Mouse (Mus musculus): ENCODE results near the gene Ppp1r1a.

- TF ChIP-seq EP300 (IDR thresholded peaks at IDR 0.05; ENCODE audit: insufficient read depth, low read depth, low read length) (no peak), POLR2A (IDR thresholded peaks at IDR 0.05; ENCODE audit: insufficient read depth, low read length) (no peak), CTCF (IDR thresholded peaks at IDR 0.05; ENCODE audit: low read depth, low read length) (no peak)
These were observed 37.1 kb downstream of the Ppp1r1a start for GRCm38 (mm10) chr15:103500723-103501122.

Measured in ES-Bruce4 (cell line).